Mouse (Mus musculus) testis, adult 2 months (tissue): ENCODE results near the gene Ncor2. TPM values are rescaled to one million over a fixed set of nuclear protein-coding genes. Genes with fewer than 3 reads are reported as not detected.

Experiments used
- H3K27ac ChIP-seq: fragments of 200-500 bp; 2 replicates; pipeline ENCODE4 v1.5.1; 2012; ENCODE audit warnings: low read depth, low read length; ENCODE audit not compliant: control insufficient read depth, insufficient read depth
- H3K27me3 ChIP-seq: fragments of 200-500 bp; 2 replicates; pipeline ENCODE4 v1.6.1; 2012; ENCODE audit warnings: mild to moderate bottlenecking, low read length, moderate library complexity; ENCODE audit not compliant: control insufficient read depth, insufficient read depth
- H3K36me3 ChIP-seq: fragments of 200-500 bp; 2 replicates; pipeline ENCODE4 v1.6.1; 2012; ENCODE audit warnings: mild to moderate bottlenecking, low read length; ENCODE audit not compliant: control insufficient read depth, insufficient read depth
- H3K4me1 ChIP-seq: fragments of 200-500 bp; 2 replicates; pipeline ENCODE4 v1.6.1; 2012; ENCODE audit warnings: low read length; ENCODE audit not compliant: control insufficient read depth, insufficient read depth
- H3K4me3 ChIP-seq: fragments of 200-500 bp; 2 replicates; pipeline ENCODE4 v1.5.1; 2012; ENCODE audit warnings: low read depth, mild to moderate bottlenecking, low read length, moderate library complexity, mixed read lengths; ENCODE audit not compliant: control insufficient read depth
- CTCF ChIP-seq: fragments of 200-500 bp; IDR thresholded peaks from 2 replicates; pipeline ENCODE4 v1.5.1; 2012; ENCODE audit warnings: low read depth, mild to moderate bottlenecking, inconsistent platforms, low read length, moderate library complexity; ENCODE audit not compliant: control insufficient read depth, insufficient read depth, insufficient replicate concordance
- POLR2A ChIP-seq: fragments of 200-500 bp; IDR thresholded peaks from 2 replicates; pipeline ENCODE4 v1.6.1; 2012; ENCODE audit warnings: low read depth, mild to moderate bottlenecking, inconsistent platforms, low read length, moderate library complexity; ENCODE audit not compliant: control insufficient read depth
- polyA plus RNA-seq: library from polyadenylated mRNA; depleted of rRNA; stranded (reverse); fragments of >200 nt; gene quantifications from 2 replicates; pipeline ENCODE4 v1.2.3, GENCODE M21; 2012

Gene Ncor2
- polyA plus RNA-seq, 1 experiment, result 28.0 TPM

DNA sequence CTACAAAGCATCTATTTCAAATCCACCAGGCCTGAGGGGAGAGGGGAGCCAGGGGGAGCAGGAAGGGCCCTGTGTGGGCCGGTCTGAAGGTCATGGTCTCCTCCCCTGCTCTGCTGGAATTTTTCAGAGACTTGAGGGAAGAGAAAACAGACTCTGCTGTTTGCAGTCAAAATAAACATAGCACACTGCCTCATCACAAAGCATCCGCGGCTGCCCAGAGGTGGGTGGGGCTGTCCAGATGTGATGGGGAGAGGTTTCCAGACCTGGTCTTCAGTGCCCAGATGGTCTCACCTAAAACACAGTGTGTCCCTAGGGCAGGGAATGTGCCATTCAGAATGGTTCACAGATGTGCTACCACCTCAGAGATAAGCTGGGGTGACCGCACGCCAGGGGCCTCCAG lies 132.6 kb downstream of the Ncor2 start:
- H3K4me1 ChIP-seq, result peaks cover 6% of the 10 kb centered on the region
- TF ChIP-seq CTCF (no peak), POLR2A (no peak)
- no peak overlapping the region for H3K4me3 ChIP-seq
- no peaks in the 10 kb centered on the region; the same call in 1 of the 2 replicates for H3K36me3 ChIP-seq
- H3K27ac ChIP-seq, result no peak overlapping the region
- no peaks in the 10 kb centered on the region for H3K27me3 ChIP-seq

DNA sequence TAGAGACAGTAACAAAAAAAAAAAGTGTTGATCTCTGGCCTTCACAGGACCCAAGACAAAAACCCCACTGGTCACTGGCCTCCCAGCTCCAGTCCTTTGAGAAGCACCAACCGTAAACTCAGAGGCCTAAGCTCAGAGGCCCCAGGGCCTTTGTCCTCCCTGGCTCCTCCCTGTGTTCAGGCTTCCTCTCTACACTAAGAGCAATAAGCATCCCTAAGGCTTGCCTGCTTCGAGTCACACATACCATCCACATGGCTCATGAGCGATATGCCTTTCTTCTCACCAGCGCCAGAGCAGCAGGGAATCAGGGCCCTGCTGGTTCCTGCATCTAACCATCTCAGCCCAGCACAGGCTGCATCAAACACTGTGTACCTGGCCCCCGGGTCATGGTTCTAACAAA lies 133.8 kb downstream of the Ncor2 start:
- H3K4me3 ChIP-seq, result no peak overlapping the region
- peaks cover 18% of the 10 kb centered on the region for H3K4me1 ChIP-seq
- no peak overlapping the region for H3K27ac ChIP-seq
- no peaks in the 10 kb centered on the region; the same call in 1 of the 2 replicates for H3K36me3 ChIP-seq
- no peaks in the 10 kb centered on the region for H3K27me3 ChIP-seq
- no peak for TF ChIP-seq POLR2A
- TF ChIP-seq CTCF, result no peak

DNA sequence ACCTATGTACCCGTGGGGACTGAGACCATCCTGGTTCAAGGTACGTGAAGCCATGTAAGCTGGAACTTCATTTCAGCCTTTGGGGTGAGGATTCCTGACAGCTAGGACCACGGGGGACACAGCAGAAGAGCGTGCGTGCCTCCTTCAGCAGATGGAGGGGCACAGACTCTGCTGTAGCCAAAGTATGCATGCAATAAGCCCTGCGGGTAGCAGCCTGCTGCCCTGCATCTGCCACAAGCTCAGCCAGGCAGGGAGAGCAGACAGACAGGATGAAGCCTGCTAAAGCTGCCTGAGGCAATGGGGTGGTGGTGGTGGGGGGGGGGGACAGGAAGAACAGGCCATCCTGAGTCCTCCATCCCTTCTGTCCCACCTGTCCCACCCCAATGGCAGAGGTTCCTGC lies 135.6 kb downstream of the Ncor2 start:
- Histone ChIP-seq H3K36me3 (no peaks in the 10 kb centered on the region; the same call in 1 of the 2 replicates), H3K27me3 (no peaks in the 10 kb centered on the region), H3K4me3 (no peak overlapping the region), H3K4me1 (peaks cover 27% of the 10 kb centered on the region), H3K27ac (no peak overlapping the region)
- TF ChIP-seq CTCF (no peak), POLR2A (no peak)

GRCm38 (mm10) chr5:125041578-125041977 lies 137.4 kb downstream of the Ncor2 start:
- Histone ChIP-seq H3K36me3 (no peaks in the 10 kb centered on the region), H3K27ac (no peak overlapping the region), H3K27me3 (no peaks in the 10 kb centered on the region), H3K4me3 (peak overlapping the region; percentile 49), H3K4me1 (peaks cover 27% of the 10 kb centered on the region)
- TF ChIP-seq POLR2A (no peak), CTCF (no peak)

DNA sequence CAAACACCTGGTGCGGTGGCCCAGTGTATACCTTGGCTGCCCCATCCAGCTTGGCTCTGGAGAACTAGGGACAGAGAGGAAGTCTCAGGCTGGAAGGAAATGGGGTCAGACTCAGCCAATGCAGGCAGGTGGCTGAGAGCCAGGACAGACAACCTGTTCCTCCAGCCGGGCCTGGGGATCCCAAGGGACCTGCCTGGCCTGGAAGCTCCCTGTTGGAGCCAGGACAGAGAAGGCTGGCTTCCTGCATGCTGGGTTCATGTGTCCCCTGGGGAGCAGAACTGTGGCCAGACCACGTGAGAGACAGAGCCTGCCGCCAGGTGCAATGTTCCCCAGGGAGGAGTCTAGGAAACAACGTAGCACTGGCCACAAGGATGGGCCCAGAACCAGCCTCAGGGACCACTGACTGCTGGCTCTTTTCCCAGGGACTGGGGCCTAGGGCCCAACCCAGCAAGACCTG lies 138.9 kb downstream of the Ncor2 start:
- TF ChIP-seq POLR2A, result no peak
- no peak for TF ChIP-seq CTCF

GRCm38 (mm10) chr5:125039377-125040027 lies 139.5 kb downstream of the Ncor2 start:
- no peaks in the 10 kb centered on the region for H3K36me3 ChIP-seq
- no peaks in the 10 kb centered on the region for H3K27me3 ChIP-seq
- H3K27ac ChIP-seq, result no peak overlapping the region
- peaks cover 27% of the 10 kb centered on the region for H3K4me1 ChIP-seq
- TF ChIP-seq CTCF, result no peak
- TF ChIP-seq POLR2A, result no peak
- H3K4me3 ChIP-seq, result no peak overlapping the region

More for the DNA sequence above, 138.9 kb downstream of the Ncor2 start:
- H3K4me1 ChIP-seq, result peaks cover 27% of the 10 kb centered on the region
- no peak overlapping the region for H3K4me3 ChIP-seq
- peak overlapping the region; percentile 59; the same call in 1 of the 2 replicates for H3K27ac ChIP-seq
- no peaks in the 10 kb centered on the region for H3K36me3 ChIP-seq
- H3K27me3 ChIP-seq, result no peaks in the 10 kb centered on the region

DNA sequence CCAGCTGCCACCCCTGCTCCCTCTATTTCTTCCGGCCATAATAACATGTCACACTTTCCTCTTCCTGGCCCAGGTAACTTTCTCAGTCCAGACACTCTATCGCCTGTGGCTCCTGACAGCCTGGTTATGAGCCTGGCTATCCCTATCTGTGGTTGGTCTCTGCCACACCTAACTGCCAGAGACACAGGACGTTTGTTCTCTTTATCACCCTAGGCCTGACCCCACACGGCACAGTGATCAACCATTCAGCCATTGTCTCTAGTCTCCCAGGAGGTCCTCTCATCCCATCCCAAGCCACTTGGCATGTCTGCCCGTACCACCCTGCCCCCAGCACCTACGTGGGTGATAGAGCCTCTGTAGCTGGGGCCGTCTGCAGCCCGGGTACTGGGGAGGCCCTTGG lies 142.5 kb downstream of the Ncor2 start:
- no peaks in the 10 kb centered on the region for H3K27me3 ChIP-seq
- H3K4me1 ChIP-seq, result peaks cover 22% of the 10 kb centered on the region
- H3K27ac ChIP-seq, result no peak overlapping the region
- no peak for TF ChIP-seq POLR2A
- no peak for TF ChIP-seq CTCF
- H3K36me3 ChIP-seq, result no peaks in the 10 kb centered on the region
- no peak overlapping the region for H3K4me3 ChIP-seq
